Mouse (Mus musculus): Measurements from ENCODE around the gene Patj. TPM values are rescaled to one million over a fixed set of nuclear protein-coding genes. Genes with fewer than 3 reads are reported as not detected.
A peak's percentile ranks its signal among the peaks of the same experiment; 100 is the strongest.

Gene Patj
- total RNA-seq, 2 experiments from 2014 or later = 11.8 to 14.7 TPM

GRCm38 (mm10) chr4:98638731-98639130 is 243.1 kb downstream of the Patj start:
- no peak for DNase-seq (ENCODE audit: low spot score in 2 of 2)

- no peak for DNase-seq (ENCODE audit: low spot score in 2 of 2)
Observed at GRCm38 (mm10) chr4:98653650-98654049, 258.1 kb downstream of the Patj start.

- DNase-seq (ENCODE audit: low spot score in 2 of 2) = no peak
Observed at GRCm38 (mm10) chr4:98654419-98654821, 258.8 kb downstream of the Patj start.

- DNase-seq (ENCODE audit: low spot score in 2 of 2) = no peak
Observed at GRCm38 (mm10) chr4:98656759-98657158, 261.2 kb downstream of the Patj start.

- DNase-seq (ENCODE audit: low spot score in 2 of 2) = no peak
Observed at GRCm38 (mm10) chr4:98659032-98659431, 263.4 kb downstream of the Patj start.

GRCm38 (mm10) chr4:98660534-98660933 is 264.9 kb downstream of the Patj start:
- no peak for DNase-seq (ENCODE audit: low spot score in 2 of 2)

- no peak for DNase-seq (ENCODE audit: low spot score in 2 of 2)
Observed at GRCm38 (mm10) chr4:98665884-98666283, 270.3 kb downstream of the Patj start.

- DNase-seq (ENCODE audit: low spot score in 2 of 2) = no peak
Observed at GRCm38 (mm10) chr4:98666451-98666850, 270.9 kb downstream of the Patj start.

GRCm38 (mm10) chr4:98667009-98667408 is 271.4 kb downstream of the Patj start:
- DNase-seq (ENCODE audit: low spot score in 2 of 2) = no peak

GRCm38 (mm10) chr4:98677506-98677905 is 281.9 kb downstream of the Patj start:
- no peak for DNase-seq (ENCODE audit: low spot score in 2 of 2)

- no peak for DNase-seq (ENCODE audit: low spot score in 2 of 2)
Observed at GRCm38 (mm10) chr4:98686678-98687267, 291.2 kb downstream of the Patj start.

- DNase-seq (ENCODE audit: low spot score in 2 of 2) = no peak
Observed at GRCm38 (mm10) chr4:98688116-98688515, 292.5 kb downstream of the Patj start.

- no peak for DNase-seq (ENCODE audit: low spot score in 2 of 2)
Observed at GRCm38 (mm10) chr4:98688520-98688919, 292.9 kb downstream of the Patj start.

GRCm38 (mm10) chr4:98689988-98690387 is 294.4 kb downstream of the Patj start:
- DNase-seq (ENCODE audit: low spot score in 2 of 2) = no peak

GRCm38 (mm10) chr4:98693465-98694185 is 298.0 kb downstream of the Patj start:
- no peak for DNase-seq (ENCODE audit: low spot score in 2 of 2)

- DNase-seq (ENCODE audit: low spot score in 2 of 2) = no peak
Observed at GRCm38 (mm10) chr4:98697932-98698331, 302.3 kb downstream of the Patj start.

- no peak for DNase-seq (ENCODE audit: low spot score in 2 of 2)
Observed at GRCm38 (mm10) chr4:98698921-98699320, 303.3 kb downstream of the Patj start.

GRCm38 (mm10) chr4:98700156-98700555 is 304.6 kb downstream of the Patj start:
- DNase-seq (ENCODE audit: low spot score in 2 of 2) = no peak

GRCm38 (mm10) chr4:98702201-98702894 is 306.8 kb downstream of the Patj start:
- DNase-seq (ENCODE audit: low spot score in 2 of 2) = peak; percentile 80 to 86

GRCm38 (mm10) chr4:98710891-98711290 is 315.3 kb downstream of the Patj start:
- no peak for DNase-seq (ENCODE audit: low spot score in 2 of 2)

GRCm38 (mm10) chr4:98717735-98718546 is 322.4 kb downstream of the Patj start:
- no peak for DNase-seq (ENCODE audit: low spot score in 2 of 2)

- no peak for DNase-seq (ENCODE audit: low spot score in 2 of 2)
Observed at GRCm38 (mm10) chr4:98718547-98718917, 322.9 kb downstream of the Patj start.
